Mouse (Mus musculus) embryonic fibroblast, embryonic 13.5 days (primary cell): ENCODE results near the gene Bpifb1.
"Not testable (repeated sequence)": the region's sequence is repeated elsewhere in the genome, so short reads cannot be mapped to it uniquely, and the experiment has no call there.

Experiments
- CTCF ChIP-seq: IDR thresholded peaks from 2 replicates; pipeline ENCODE4 v1.5.1; 2011; ENCODE audit warnings: mild to moderate bottlenecking, control low read depth, low read length, moderate library complexity, borderline replicate concordance; ENCODE audit not compliant: insufficient read depth
- POLR2A ChIP-seq: IDR thresholded peaks from 2 replicates; pipeline ENCODE4 v1.6.1; 2011; ENCODE audit warnings: low read depth, mild to moderate bottlenecking, control low read depth, low read length, moderate library complexity

GRCm38 (mm10) chr2:154255254-154255653 is 64.6 kb downstream of the Bpifb1 start:
- TF ChIP-seq CTCF, POLR2A: not testable (repeated sequence)
